Mouse (Mus musculus) MEL (cell line): ENCODE measurements around the gene Pex3. TPM values are rescaled to one million over a fixed set of nuclear protein-coding genes. Genes with fewer than 3 reads are reported as not detected.

Source experiments
- DNase-seq: peaks from one replicate; pipeline ENCODE4 v3.0.0; 2011; ENCODE audit warnings: low read depth, low spot score
- H3K27ac ChIP-seq: 2 replicates; pipeline ENCODE4 v1.5.1; 2012; ENCODE audit warnings: low read depth, mild to moderate bottlenecking, control low read depth, low read length, moderate library complexity; ENCODE audit not compliant: control insufficient read depth
- H3K27me3 ChIP-seq, 2 experiments: fragments of 150-350 bp in 1 of 2; sonication (generic) in 1 of 2; 2 replicates each; pipeline ENCODE4 v1.6.1; 2012; ENCODE audit warnings: low read length in 2 of 2, mild to moderate bottlenecking in 2 of 2, improper control_type of control experiment in 1 of 2, moderate library complexity in 1 of 2; ENCODE audit not compliant: insufficient read depth in 2 of 2, control insufficient read depth in 1 of 2
- H3K36me3 ChIP-seq, 2 experiments: 2 replicates each; pipeline ENCODE4 v1.6.1; 2012 to 2014; ENCODE audit warnings: low read length in 2 of 2, improper control_type of control experiment in 1 of 2, inconsistent platforms in 1 of 2, mild to moderate bottlenecking in 1 of 2; ENCODE audit not compliant: insufficient read depth in 2 of 2, control insufficient read depth in 1 of 2
- H3K4me1 ChIP-seq, 2 experiments: fragments of 150-350 bp in 1 of 2; sonication (generic) in 1 of 2; 2 replicates each; pipeline ENCODE4 v1.6.1; 2012; ENCODE audit warnings: low read length in 2 of 2, improper control_type of control experiment in 1 of 2, mild to moderate bottlenecking in 1 of 2; ENCODE audit not compliant: insufficient read depth in 2 of 2, control insufficient read depth in 1 of 2
- H3K4me3 ChIP-seq, 2 experiments: fragments of 150-350 bp in 1 of 2; sonication (generic) in 1 of 2; 2 replicates each; pipeline ENCODE4 v1.5.1; 2012; ENCODE audit warnings: low read depth in 2 of 2, low read length in 2 of 2, mild to moderate bottlenecking in 2 of 2, moderate library complexity in 2 of 2, control low read depth in 1 of 2, improper control_type of control experiment in 1 of 2; ENCODE audit not compliant: control insufficient read depth in 1 of 2, insufficient read depth in 1 of 2
- H3K79me2 ChIP-seq: 2 replicates; pipeline ENCODE4 v1.6.1; 2012; ENCODE audit warnings: mild to moderate bottlenecking, low read length, moderate library complexity; ENCODE audit not compliant: control insufficient read depth, poor library complexity, insufficient read depth
- H3K9ac ChIP-seq: 2 replicates; pipeline ENCODE4 v1.6.1; 2012; ENCODE audit warnings: low read depth, mild to moderate bottlenecking, control low read depth, low read length, moderate library complexity; ENCODE audit not compliant: control insufficient read depth, poor library complexity, severe bottlenecking
- H3K9me3 ChIP-seq: fragments of 150-350 bp; sonication (generic); replicated peaks from 2 replicates; pipeline ENCODE4 v1.6.1; 2012; ENCODE audit warnings: mild to moderate bottlenecking, low read length, improper control_type of control experiment, moderate library complexity; ENCODE audit not compliant: insufficient read depth
- BHLHE40 ChIP-seq: IDR thresholded peaks from 2 replicates; pipeline ENCODE4 v1.6.1; 2012; ENCODE audit warnings: low read depth, mild to moderate bottlenecking, inconsistent platforms, low read length, improper control_type of control experiment, borderline replicate concordance
- CHD2 ChIP-seq: IDR thresholded peaks from 2 replicates; pipeline ENCODE4 v1.6.1; 2011; ENCODE audit warnings: low read length, improper control_type of control experiment
- CTCF ChIP-seq, 3 experiments: IDR thresholded peaks in 2 of 3; conservative IDR thresholded peaks in 1 of 3; 2 replicates each; pipeline ENCODE4 v1.5.1; 2011 to 2012; ENCODE audit warnings: low read length in 3 of 3, low read depth in 2 of 3, mild to moderate bottlenecking in 2 of 3, improper control_type of control experiment in 1 of 3, inconsistent platforms in 1 of 3, mixed read lengths in 1 of 3, moderate library complexity in 1 of 3; ENCODE audit not compliant: control insufficient read depth in 1 of 3, insufficient read depth in 1 of 3, poor library complexity in 1 of 3, severe bottlenecking in 1 of 3
- EP300 ChIP-seq, 2 experiments: IDR thresholded peaks; 2 replicates each; pipeline ENCODE4 v1.6.1; 2011; ENCODE audit warnings: improper control_type of control experiment in 2 of 2, low read length in 2 of 2, low read depth in 1 of 2, mild to moderate bottlenecking in 1 of 2
- ETS1 ChIP-seq: IDR thresholded peaks from 2 replicates; pipeline ENCODE4 v1.6.1; 2012; ENCODE audit warnings: low read depth, mild to moderate bottlenecking, inconsistent platforms, low read length, improper control_type of control experiment, moderate library complexity
- MAFK ChIP-seq: IDR thresholded peaks from 2 replicates; pipeline ENCODE4 v1.6.1; 2011; ENCODE audit warnings: low read depth, mild to moderate bottlenecking, low read length, improper control_type of control experiment, borderline replicate concordance
- MAZ ChIP-seq: IDR thresholded peaks from 2 replicates; pipeline ENCODE4 v1.6.1; 2012; ENCODE audit warnings: low read depth, mild to moderate bottlenecking, inconsistent platforms, low read length, improper control_type of control experiment
- MXI1 ChIP-seq: IDR thresholded peaks from 2 replicates; pipeline ENCODE4 v1.6.1; 2011; ENCODE audit warnings: mild to moderate bottlenecking, low read depth, low read length, improper control_type of control experiment
- NELFE ChIP-seq: IDR thresholded peaks from 2 replicates; pipeline ENCODE4 v1.6.1; 2011; ENCODE audit warnings: low read depth, low read length, improper control_type of control experiment
- NRF1 ChIP-seq: IDR thresholded peaks from 2 replicates; pipeline ENCODE4 v1.6.1; 2014; ENCODE audit warnings: low read depth, mild to moderate bottlenecking, inconsistent platforms, low read length, improper control_type of control experiment, moderate library complexity; ENCODE audit not compliant: poor library complexity, insufficient read depth, severe bottlenecking
- POLR2AphosphoS5 ChIP-seq: IDR thresholded peaks from 2 replicates; pipeline ENCODE4 v1.6.1; 2012; ENCODE audit warnings: low read depth, borderline replicate concordance, mild to moderate bottlenecking, inconsistent platforms, low read length, moderate library complexity, mixed read lengths
- SIN3A ChIP-seq: IDR thresholded peaks from 2 replicates; pipeline ENCODE4 v1.6.1; 2012; ENCODE audit warnings: low read length, improper control_type of control experiment, inconsistent platforms
- SMC3 ChIP-seq: IDR thresholded peaks from 2 replicates; pipeline ENCODE4 v1.6.1; 2011; ENCODE audit warnings: low read depth, low read length, improper control_type of control experiment
- TBP ChIP-seq: IDR thresholded peaks from 2 replicates; pipeline ENCODE4 v1.8.0; 2011; ENCODE audit warnings: low read depth, low read length, improper control_type of control experiment
- polyA plus RNA-seq, 2 experiments: library from polyadenylated mRNA; stranded (reverse) in 1 of 2; unstranded in 1 of 2; fragments of >175 nt in 1 of 2; fragments of >200 nt in 1 of 2; gene quantifications; 2 replicates each; pipeline versions ENCODE4 v1.2.1 to v1.2.4; 2012; ENCODE audit warnings: low replicate concordance in 2 of 2, low read depth in 1 of 2; ENCODE audit not compliant: insufficient read length in 2 of 2, insufficient read depth in 1 of 2, missing spikeins in 1 of 2
- total RNA-seq: library from RNA; depleted of rRNA; stranded (reverse); fragments of 300-350 nt; gene quantifications from 2 replicates; pipeline ENCODE4 v1.2.3, GENCODE M21; 2012

The Pex3 gene
- total and polyA plus RNA-seq, 3 experiments: 13.8 to 15.1 TPM; not detected in 1

GRCm38 (mm10) chr10:13552646-13553497 lies at the start of gene Pex3, which contains the start of gene Adat2 (continued):
- TF ChIP-seq MXI1 (peak; percentile 69), ETS1 (no peak; the same call in 1 of the 2 replicates), SIN3A (peak; percentile 82; the same call in 1 of the 2 replicates), NELFE (peak; percentile 70), SMC3 (no peak)
- TF ChIP-seq, all 39 proteins: peak for 11

DNA sequence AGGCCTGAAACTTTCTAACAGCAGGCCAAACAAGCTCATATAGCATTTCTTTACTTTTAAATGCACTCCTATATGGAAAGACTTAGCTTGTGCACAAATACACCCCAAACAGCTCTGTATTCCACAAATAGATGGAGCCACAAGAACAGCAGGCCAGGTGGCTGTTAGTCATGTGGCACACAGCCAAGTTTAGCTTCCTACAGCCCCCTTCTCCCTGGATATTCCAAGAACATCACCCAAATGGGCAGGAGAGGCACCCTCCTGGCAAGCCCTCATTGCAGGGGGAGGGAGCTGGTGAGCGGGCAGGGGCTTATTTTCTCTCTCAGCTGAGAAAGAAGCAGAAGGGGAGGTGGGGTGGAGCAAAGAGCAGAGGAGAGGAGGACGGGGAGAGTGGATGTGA lies 48.0 kb upstream of the Pex3 start:
- no peaks in the 10 kb centered on the region for H3K27me3 ChIP-seq
- no peaks in the 10 kb centered on the region for H3K9me3 ChIP-seq
- H3K4me1 ChIP-seq: no peaks in the 10 kb centered on the region
- no peak overlapping the region for H3K4me3 ChIP-seq
- H3K36me3 ChIP-seq: no peaks in the 10 kb centered on the region
- no peak overlapping the region for H3K9ac ChIP-seq
- TF ChIP-seq CTCF (IDR thresholded peaks at IDR 0.05 in 2 of 3, conservative IDR thresholded peaks at IDR 0.05 in 1 of 3; ENCODE audit: control insufficient read depth in 1 of 3, insufficient read depth in 1 of 3, low read depth in 2 of 3, low read length in 3 of 3, poor library complexity in 1 of 3, severe bottlenecking in 1 of 3) (no peak), POLR2AphosphoS5 (no peak), EP300 (IDR thresholded peaks at IDR 0.05; ENCODE audit: low read depth in 1 of 2, low read length in 2 of 2) (no peak), CHD2 (no peak)
- no peaks in the 10 kb centered on the region for H3K79me2 ChIP-seq
- no peak overlapping the region for H3K27ac ChIP-seq
- DNase-seq: no peak

- Histone ChIP-seq H3K4me1 (no peaks in the 10 kb centered on the region), H3K27ac (no peak overlapping the region), H3K4me3 (no peak overlapping the region), H3K79me2 (no peaks in the 10 kb centered on the region), H3K9ac (no peak overlapping the region), H3K27me3 (no peaks in the 10 kb centered on the region), H3K9me3 (no peaks in the 10 kb centered on the region), H3K36me3 (no peaks in the 10 kb centered on the region)
- TF ChIP-seq MAFK: no peak
- TF ChIP-seq SIN3A: no peak
- TF ChIP-seq BHLHE40: no peak
- no peak for TF ChIP-seq POLR2AphosphoS5
- no peak for TF ChIP-seq NRF1
- TF ChIP-seq SMC3: no peak
- TF ChIP-seq TBP: no peak
- no peak for TF ChIP-seq MAZ
- DNase-seq: no peak
Observed at GRCm38 (mm10) chr10:13597491-13597890, 44.5 kb upstream of the Pex3 start.
